Mouse (Mus musculus): Measurements from ENCODE around the gene Hsp90ab1.

The Hsp90ab1 gene

GRCm38 (mm10) chr17:45573087-45573779 lies at the start of gene Hsp90ab1:
Gene Hsp90ab1, minus strand, starts transcription at chr17:45573271.
- WGBS, result under 1% methylated on average over 41 of the region's 41 CpGs

DNA sequence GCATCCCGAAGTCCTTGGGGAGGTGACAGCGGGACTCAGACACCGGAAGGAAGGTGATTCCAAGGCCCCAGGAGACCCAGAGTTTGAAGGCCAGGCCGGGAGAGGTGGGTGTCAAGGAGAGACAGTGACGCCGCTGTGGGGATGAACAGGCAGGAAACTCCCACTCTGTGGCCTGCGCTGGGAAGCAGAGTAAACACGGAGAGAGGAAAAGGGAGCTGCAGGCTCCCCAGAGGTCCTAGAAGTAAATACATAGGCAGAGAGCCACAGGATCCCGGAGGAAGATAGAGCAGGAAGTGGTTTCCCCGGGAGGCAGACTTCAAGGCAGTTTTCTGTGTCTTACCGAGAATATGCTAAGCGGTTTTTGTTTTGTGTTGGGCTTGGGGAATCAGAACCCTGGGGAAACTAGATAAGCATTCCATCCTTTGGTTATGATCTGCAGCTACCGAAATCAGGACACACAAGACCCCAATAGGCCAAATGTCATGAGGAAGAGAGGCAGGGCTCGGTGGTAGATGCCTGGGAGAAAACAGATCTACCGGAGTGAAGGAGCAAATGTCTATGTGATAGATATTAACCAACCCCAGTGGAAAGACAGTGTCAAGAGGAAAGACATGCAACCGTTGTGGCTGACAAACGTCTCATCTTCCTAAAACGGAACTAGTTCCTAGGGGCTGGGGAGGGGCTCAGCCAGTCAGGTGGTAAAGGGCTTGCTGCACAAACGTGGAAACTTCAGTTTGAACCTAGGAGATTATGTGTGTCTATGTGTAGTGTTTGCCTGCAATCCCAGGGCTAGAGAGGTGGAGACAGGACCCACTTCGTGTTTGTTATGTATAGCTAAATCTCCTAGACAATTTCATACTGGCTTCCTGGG lies 46.5 kb upstream of the Hsp90ab1 start:
- 54% methylated on average over 20 of the region's 20 CpGs for WGBS

- WGBS, result 45% methylated on average over 8 of the region's 8 CpGs
These were observed 45.9 kb upstream of the Hsp90ab1 start for GRCm38 (mm10) chr17:45618941-45619385.

GRCm38 (mm10) chr17:45617655-45618054 lies 44.6 kb upstream of the Hsp90ab1 start:
- WGBS, result 97% methylated on average over 6 of the region's 6 CpGs

- WGBS, result 72% methylated on average over 3 of the region's 3 CpGs
These were observed 43.6 kb upstream of the Hsp90ab1 start for GRCm38 (mm10) chr17:45616679-45617078.

DNA sequence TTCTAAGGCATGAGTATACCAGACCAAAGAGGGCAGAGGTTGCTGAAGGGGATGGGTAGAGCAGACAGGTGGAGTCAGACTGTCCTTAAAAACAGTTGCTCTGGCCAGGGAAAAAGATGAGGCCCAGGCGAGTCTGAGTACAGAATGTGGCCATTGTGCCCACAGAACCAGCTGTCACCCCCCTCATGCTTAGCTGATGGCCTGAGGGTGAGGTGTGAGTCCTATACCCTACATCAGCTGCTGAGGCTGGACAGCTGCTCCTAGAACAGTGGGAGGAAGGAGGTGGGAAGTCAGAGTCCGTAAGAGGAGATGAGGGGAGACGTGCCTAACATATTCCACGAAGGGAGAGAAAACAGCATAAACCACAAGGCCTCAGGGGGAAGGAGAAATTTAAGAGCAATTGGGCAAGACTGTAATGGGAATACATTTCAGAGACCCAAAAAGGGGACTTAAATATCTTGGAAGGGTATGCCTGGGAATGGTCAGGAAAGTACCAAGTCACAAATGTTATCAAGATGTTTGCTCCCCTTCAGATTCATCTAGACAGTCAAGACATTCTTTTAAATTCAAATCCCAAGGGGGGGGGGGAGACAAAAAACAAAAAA lies 43.1 kb upstream of the Hsp90ab1 start:
- 62% methylated on average over 4 of the region's 4 CpGs for WGBS

- WGBS, result 92% methylated on average over 7 of the region's 7 CpGs
These were observed 39.9 kb upstream of the Hsp90ab1 start for GRCm38 (mm10) chr17:45612921-45613320.

DNA sequence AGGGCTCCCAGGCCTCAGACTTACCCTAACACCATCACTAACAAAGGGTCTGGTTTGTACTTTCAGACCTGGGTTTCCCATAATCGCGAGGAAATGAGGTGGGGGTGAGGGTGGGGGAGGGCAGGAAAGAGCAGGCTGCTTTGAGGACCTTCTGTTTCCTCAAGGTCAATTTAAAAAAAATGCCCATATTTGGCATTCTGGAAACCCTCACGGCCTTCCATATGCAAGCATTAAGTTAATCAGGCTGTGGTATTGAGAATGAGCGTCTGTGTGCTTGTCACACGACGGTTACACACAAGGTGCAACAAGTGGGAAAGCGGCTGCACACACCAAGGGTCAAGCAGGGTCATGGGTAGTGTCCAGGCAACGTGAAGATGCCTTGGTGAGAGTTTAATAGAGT lies 38.9 kb upstream of the Hsp90ab1 start:
- WGBS, result 86% methylated on average over 8 of the region's 8 CpGs

- 37% methylated on average over 5 of the region's 5 CpGs for WGBS
These were observed 37.2 kb upstream of the Hsp90ab1 start for GRCm38 (mm10) chr17:45610144-45610866.

- WGBS, result 91% methylated on average over 4 of the region's 4 CpGs
These were observed 35.3 kb upstream of the Hsp90ab1 start for GRCm38 (mm10) chr17:45608396-45608795.

DNA sequence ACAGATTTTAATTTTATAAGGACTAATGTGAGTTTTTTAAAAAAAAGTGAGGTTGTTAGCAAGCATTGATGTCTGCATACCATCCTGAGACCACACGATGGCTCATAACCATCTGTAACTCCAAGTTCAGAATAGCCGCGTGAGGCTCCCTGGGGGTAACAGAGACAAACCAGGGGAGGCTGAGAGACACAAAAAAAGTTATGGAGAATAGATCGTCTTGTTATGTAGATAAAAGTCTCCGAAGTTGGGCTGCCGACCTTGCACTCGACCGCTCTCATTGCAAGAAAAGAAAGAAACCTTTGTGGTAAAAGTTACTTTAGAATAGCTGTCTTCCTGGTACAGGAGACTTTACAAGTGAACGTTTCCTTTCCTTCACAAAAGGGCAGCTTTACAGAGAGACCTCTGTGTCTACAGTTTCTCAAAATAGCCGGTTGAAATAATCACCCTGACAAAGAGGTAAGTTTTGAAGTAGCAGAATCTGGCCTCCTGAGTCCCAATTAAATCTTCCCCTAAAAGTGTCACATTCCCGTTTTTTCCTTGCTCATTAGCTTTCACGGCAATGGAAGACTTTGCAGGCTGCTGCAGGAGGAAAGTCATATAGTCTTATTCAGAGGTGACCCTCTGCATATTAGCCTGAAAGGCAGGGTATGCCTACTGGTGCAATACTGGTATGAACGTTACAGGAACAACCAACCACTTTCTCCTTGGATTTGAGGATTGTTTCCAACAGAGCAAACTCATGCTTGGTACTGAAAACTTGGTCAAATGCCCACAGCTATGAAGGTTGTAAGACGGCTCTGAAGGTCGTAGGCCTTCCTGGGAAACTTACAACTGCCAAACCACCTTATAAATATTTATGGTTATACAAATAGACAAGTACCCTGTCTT lies 34.2 kb upstream of the Hsp90ab1 start:
- WGBS, result 72% methylated on average over 15 of the region's 15 CpGs

GRCm38 (mm10) chr17:45602984-45603383 lies 29.9 kb upstream of the Hsp90ab1 start:
- WGBS, result 86% methylated on average over 3 of the region's 3 CpGs

GRCm38 (mm10) chr17:45601877-45602304 lies 28.8 kb upstream of the Hsp90ab1 start, which contains the start of gene Mymx:
Gene Mymx, minus strand, starts transcription at chr17:45602102.
- WGBS, result 84% methylated on average over 6 of the region's 6 CpGs

- WGBS, result 57% methylated on average over 22 of the region's 22 CpGs
These were observed 28.3 kb upstream of the Hsp90ab1 start for GRCm38 (mm10) chr17:45601325-45601724.

- 86% methylated on average over 8 of the region's 8 CpGs for WGBS
These were observed 27.2 kb upstream of the Hsp90ab1 start for GRCm38 (mm10) chr17:45600267-45600666.

- 23% methylated on average over 32 of the region's 32 CpGs for WGBS
These were observed 26.6 kb upstream of the Hsp90ab1 start, which contains the start of gene Slc29a1 for GRCm38 (mm10) chr17:45599446-45600242. Gene Slc29a1, minus strand, starts transcription at chr17:45599606.

DNA sequence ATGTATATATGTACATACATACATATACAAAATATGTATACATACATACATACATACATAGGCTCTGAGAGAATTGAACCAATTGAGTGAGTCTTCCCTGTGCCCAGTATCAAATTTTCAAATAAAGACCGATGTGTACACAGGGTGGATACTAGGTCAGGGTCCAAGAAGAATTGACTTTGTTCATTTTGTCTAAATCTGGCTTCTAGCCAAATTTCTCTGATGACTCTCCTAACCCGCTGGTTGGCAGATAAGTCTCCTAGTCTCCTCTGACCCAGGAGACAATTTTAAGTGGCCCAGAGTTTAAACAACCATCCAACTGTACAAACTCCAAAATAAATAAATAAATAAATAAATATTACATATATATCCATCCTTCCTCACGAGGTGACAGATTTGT lies 25.8 kb upstream of the Hsp90ab1 start:
- 50% methylated on average over 3 of the region's 3 CpGs for WGBS

GRCm38 (mm10) chr17:45598376-45598775 lies 25.3 kb upstream of the Hsp90ab1 start:
- WGBS, result 98% methylated on average over 2 of the region's 2 CpGs

DNA sequence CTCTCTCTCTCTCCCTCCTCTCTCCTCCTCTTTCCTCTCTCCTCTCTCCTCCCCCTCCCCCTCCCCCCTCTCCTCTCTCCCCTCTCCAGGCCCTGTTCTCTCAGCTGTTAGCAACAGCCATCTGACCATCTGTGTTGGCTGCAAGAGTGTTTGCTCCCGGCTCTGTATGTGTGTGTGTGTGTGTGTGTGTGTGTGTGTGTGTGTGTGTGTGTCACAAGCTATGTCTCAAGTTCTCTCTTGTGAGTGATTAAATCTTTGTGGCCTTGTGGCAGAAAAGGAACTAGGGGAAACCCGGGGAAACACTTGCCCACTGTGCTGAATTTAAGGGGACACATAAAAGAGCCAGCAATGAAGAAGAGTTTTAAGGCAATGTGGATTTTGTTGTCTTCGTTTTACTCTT lies 24.7 kb upstream of the Hsp90ab1 start:
- 46% methylated on average over 3 of the region's 3 CpGs for WGBS

All from cerebral cortex, adult 2 months (tissue).